Mouse (Mus musculus) ES-E14 (cell line): ENCODE measurements around the gene Appl1.
"Not testable (repeated sequence)": the region's sequence is repeated elsewhere in the genome, so short reads cannot be mapped to it uniquely, and the experiment has no call there.

Experiments used
- CHD2 ChIP-seq: IDR thresholded peaks from 2 replicates; pipeline ENCODE4 v1.6.1; 2014; ENCODE audit warnings: mild to moderate bottlenecking, low read depth, low read length, inconsistent platforms
- HCFC1 ChIP-seq: IDR thresholded peaks from 2 replicates; pipeline ENCODE4 v1.6.1; 2012; ENCODE audit warnings: low read length, inconsistent platforms, borderline replicate concordance; ENCODE audit not compliant: insufficient read depth
- MAFK ChIP-seq: IDR thresholded peaks from 2 replicates; pipeline ENCODE4 v1.6.1; 2014; ENCODE audit warnings: mild to moderate bottlenecking, low read depth, low read length, inconsistent platforms; ENCODE audit not compliant: insufficient read depth
- ZC3H11A ChIP-seq: IDR thresholded peaks from 2 replicates; pipeline ENCODE4 v1.6.1; 2012; ENCODE audit warnings: low read depth, mild to moderate bottlenecking, inconsistent platforms, low read length, borderline replicate concordance

DNA sequence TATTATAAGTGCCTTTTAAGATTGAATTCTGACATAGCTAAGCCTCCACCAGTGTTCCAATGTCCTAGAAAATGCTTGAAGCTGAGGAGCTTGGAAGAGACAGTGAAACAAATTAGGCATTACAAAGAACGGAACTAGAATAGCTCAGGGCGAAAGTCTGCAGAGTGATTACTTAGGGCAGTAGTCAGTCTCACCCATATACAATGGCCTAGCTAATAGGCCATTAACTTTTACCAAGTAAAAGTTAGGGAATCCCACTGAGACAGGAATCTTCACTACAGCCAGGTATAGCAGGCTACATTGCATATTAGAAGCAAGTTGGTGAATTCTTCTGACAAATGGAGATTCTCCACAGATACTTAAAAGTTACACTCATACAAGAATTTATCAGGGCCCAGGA, 14.9 kb downstream of the Appl1 start:
- TF ChIP-seq HCFC1, CHD2, ZC3H11A, MAFK: not testable (repeated sequence)
